Mouse (Mus musculus) CD4-positive, CD25-positive, alpha-beta regulatory T cell, adult 4 months (primary cell): ENCODE results near the gene Sorl1. TPM values are rescaled to one million over a fixed set of nuclear protein-coding genes. Genes with fewer than 3 reads are reported as not detected.

Experiments used
- ATAC-seq: one replicate; pipeline ENCODE4 v1.8.0; 2017
- polyA plus RNA-seq, 2 experiments: library from polyadenylated mRNA; unstranded; fragments of 100-300 nt; shearing (Covaris generic); gene quantifications; one replicate each; pipeline ENCODE4 v1.2.1; 2017

Gene Sorl1
- polyA plus RNA-seq, 2 experiments from 2014 or later = 26.9 to 33.5 TPM

GRCm38 (mm10) chr9:41993821-41994220 lies 130.3 kb downstream of the Sorl1 start:
- ATAC-seq = no peak

- no peak for ATAC-seq
These were observed 131.3 kb downstream of the Sorl1 start for GRCm38 (mm10) chr9:41992841-41993240.

GRCm38 (mm10) chr9:41985636-41986035 lies 138.5 kb downstream of the Sorl1 start:
- ATAC-seq = no peak

GRCm38 (mm10) chr9:41985052-41985451 lies 139.0 kb downstream of the Sorl1 start:
- ATAC-seq = no peak

- ATAC-seq = no peak
These were observed 139.8 kb downstream of the Sorl1 start for GRCm38 (mm10) chr9:41984306-41984705.

GRCm38 (mm10) chr9:41983286-41983685 lies 140.8 kb downstream of the Sorl1 start:
- ATAC-seq = no peak

GRCm38 (mm10) chr9:41982760-41983159 lies 141.3 kb downstream of the Sorl1 start:
- no peak for ATAC-seq

- ATAC-seq = no peak
These were observed 142.1 kb downstream of the Sorl1 start for GRCm38 (mm10) chr9:41982023-41982422.

GRCm38 (mm10) chr9:41981306-41981705 lies 142.8 kb downstream of the Sorl1 start:
- no peak for ATAC-seq

GRCm38 (mm10) chr9:41980796-41981195 lies 143.3 kb downstream of the Sorl1 start:
- ATAC-seq = no peak

- no peak for ATAC-seq
These were observed 145.7 kb downstream of the Sorl1 start for GRCm38 (mm10) chr9:41978366-41978765.

GRCm38 (mm10) chr9:41975968-41976367 lies 148.1 kb downstream of the Sorl1 start:
- no peak for ATAC-seq

GRCm38 (mm10) chr9:41974661-41975060 lies 149.4 kb downstream of the Sorl1 start:
- ATAC-seq = no peak

GRCm38 (mm10) chr9:41973775-41974657 lies 150.1 kb downstream of the Sorl1 start:
- no peak for ATAC-seq

- no peak for ATAC-seq
These were observed 154.1 kb downstream of the Sorl1 start for GRCm38 (mm10) chr9:41969961-41970360.

GRCm38 (mm10) chr9:41968673-41969460 lies 155.2 kb downstream of the Sorl1 start:
- no peak for ATAC-seq

GRCm38 (mm10) chr9:41961274-41961673 lies 162.8 kb downstream of the Sorl1 start:
- ATAC-seq = no peak

GRCm38 (mm10) chr9:41958282-41958681 lies 165.8 kb downstream of the Sorl1 start:
- ATAC-seq = no peak

GRCm38 (mm10) chr9:41953486-41953885 lies 170.6 kb downstream of the Sorl1 start:
- ATAC-seq = no peak

- no peak for ATAC-seq
These were observed 171.4 kb downstream of the Sorl1 start for GRCm38 (mm10) chr9:41952650-41953204.

- ATAC-seq = peak; percentile 19
These were observed 172.5 kb downstream of the Sorl1 start for GRCm38 (mm10) chr9:41951472-41952129.

- ATAC-seq = peak; percentile 87
These were observed 173.1 kb downstream of the Sorl1 start for GRCm38 (mm10) chr9:41950991-41951451.
